Mouse (Mus musculus) embryonic facial prominence, embryonic 11.5 days (tissue): ENCODE results near the gene Unc5c. TPM values are rescaled to one million over a fixed set of nuclear protein-coding genes. Genes with fewer than 3 reads are reported as not detected.

Experiments used
- ATAC-seq: fragments of 200-750 bp; cut with Nextera tagmentation; replicated peaks from 2 replicates; pipeline ENCODE4 v1.8.0; 2017; ENCODE audit warnings: low read depth; ENCODE audit not compliant: insufficient number of reproducible peaks, low FRiP score, low TSS enrichment
- DNase-seq: peaks from one replicate; pipeline ENCODE4 v3.0.0-alpha.2; 2015; ENCODE audit warnings: low spot score
- H3K27ac ChIP-seq: fragments of 300-500 bp; sonication (generic); replicated peaks from 2 replicates; pipeline ENCODE4 v1.5.1; 2014; ENCODE audit warnings: mild to moderate bottlenecking, low read depth, low read length, control low read depth
- H3K27me3 ChIP-seq: fragments of 300-500 bp; sonication (generic); 2 replicates; pipeline ENCODE4 v1.6.1; 2014; ENCODE audit warnings: mild to moderate bottlenecking, low read length, moderate library complexity, mixed read lengths; ENCODE audit not compliant: control insufficient read depth, insufficient read depth
- H3K36me3 ChIP-seq: fragments of 300-500 bp; sonication (generic); replicated peaks from 2 replicates; pipeline ENCODE4 v1.6.1; 2014; ENCODE audit warnings: low read depth, mild to moderate bottlenecking, low read length, moderate library complexity, mixed read lengths; ENCODE audit not compliant: control insufficient read depth, insufficient read depth
- H3K4me1 ChIP-seq: fragments of 300-500 bp; sonication (generic); 2 replicates; pipeline ENCODE4 v1.6.1; 2014; ENCODE audit warnings: low read length, mixed read lengths; ENCODE audit not compliant: control insufficient read depth, insufficient read depth
- H3K4me2 ChIP-seq: fragments of 300-500 bp; sonication (generic); 2 replicates; pipeline ENCODE4 v1.6.1; 2014; ENCODE audit warnings: low read depth, mild to moderate bottlenecking, control low read depth, low read length, moderate library complexity
- H3K4me3 ChIP-seq: fragments of 300-500 bp; sonication (generic); 2 replicates; pipeline ENCODE4 v1.5.1; 2014; ENCODE audit warnings: low read depth, low read length, control low read depth
- H3K9ac ChIP-seq: fragments of 300-500 bp; sonication (generic); replicated peaks from 2 replicates; pipeline ENCODE4 v1.6.1; 2014; ENCODE audit warnings: mild to moderate bottlenecking, control low read depth, low read length
- H3K9me3 ChIP-seq: fragments of 300-500 bp; sonication (generic); replicated peaks from 2 replicates; pipeline ENCODE4 v1.6.1; 2016; ENCODE audit warnings: mild to moderate bottlenecking, low read length, inconsistent platforms, mixed read lengths; ENCODE audit not compliant: control insufficient read depth
- WGBS: fragments of 180-500 bp; shearing (Covaris S2); extraction: QIAGEN DNeasy Blood & Tissue Kit; methylation state at CpG from one replicate; pipeline ENCODE4 v1.1.7; 2014; 5-methylcytosine and 5-hydroxymethylcytosine counted together
- polyA plus RNA-seq: library from polyadenylated mRNA; unstranded; fragments of >200 nt; fragmentation: Nextera tagmentation; extraction: Ambion mirVana; gene quantifications from 2 replicates; pipeline ENCODE4 v1.2.1, GENCODE M21; 2014

The Unc5c gene
- polyA plus RNA-seq, 1 experiment from 2014 or later, result 10.0 TPM

GRCm38 (mm10) chr3:141618675-141619074 lies 153.7 kb downstream of the Unc5c start:
- no peaks in the 10 kb centered on the region for H3K36me3 ChIP-seq
- H3K4me1 ChIP-seq, result no peaks in the 10 kb centered on the region
- no peaks in the 10 kb centered on the region for H3K27me3 ChIP-seq
- H3K4me3 ChIP-seq, result no peak overlapping the region
- no peak overlapping the region for H3K9ac ChIP-seq
- ATAC-seq (no peak), DNase-seq (no peak)
- no peaks in the 10 kb centered on the region for H3K9me3 ChIP-seq
- no peak overlapping the region for H3K4me2 ChIP-seq
- H3K27ac ChIP-seq, result no peak overlapping the region
- 36% methylated on average over 1 of the region's 1 CpGs for WGBS

GRCm38 (mm10) chr3:141621496-141621895 lies 156.5 kb downstream of the Unc5c start:
- Histone ChIP-seq H3K9me3 (no peaks in the 10 kb centered on the region), H3K27me3 (no peaks in the 10 kb centered on the region), H3K36me3 (no peaks in the 10 kb centered on the region), H3K27ac (no peak overlapping the region), H3K4me3 (no peak overlapping the region), H3K4me2 (no peak overlapping the region), H3K9ac (no peak overlapping the region), H3K4me1 (no peaks in the 10 kb centered on the region)
- 91% methylated on average over 1 of the region's 1 CpGs for WGBS
- ATAC-seq, result no peak
- no peak for DNase-seq

- Histone ChIP-seq H3K4me1 (no peaks in the 10 kb centered on the region), H3K27me3 (no peaks in the 10 kb centered on the region), H3K4me2 (no peak overlapping the region), H3K4me3 (no peak overlapping the region), H3K36me3 (no peaks in the 10 kb centered on the region), H3K9me3 (no peaks in the 10 kb centered on the region), H3K9ac (no peak overlapping the region), H3K27ac (no peak overlapping the region)
- 73% methylated on average over 1 of the region's 1 CpGs for WGBS
- no peak for ATAC-seq
- no peak for DNase-seq
These were observed 162.1 kb downstream of the Unc5c start for GRCm38 (mm10) chr3:141626935-141627638.

GRCm38 (mm10) chr3:141627639-141627977 lies 162.6 kb downstream of the Unc5c start:
- ATAC-seq, result no peak
- H3K36me3 ChIP-seq, result no peaks in the 10 kb centered on the region
- WGBS, result 82% methylated on average over 5 of the region's 5 CpGs

GRCm38 (mm10) chr3:141629431-141629830 lies 164.4 kb downstream of the Unc5c start:
- H3K27me3 ChIP-seq, result no peaks in the 10 kb centered on the region
- WGBS, result 24% methylated on average over 1 of the region's 1 CpGs

More at GRCm38 (mm10) chr3:141627639-141627977, 162.6 kb downstream of the Unc5c start:
- Histone ChIP-seq H3K4me2 (no peak overlapping the region), H3K9me3 (no peaks in the 10 kb centered on the region), H3K27ac (no peak overlapping the region), H3K4me1 (no peaks in the 10 kb centered on the region), H3K27me3 (no peaks in the 10 kb centered on the region), H3K9ac (no peak overlapping the region), H3K4me3 (no peak overlapping the region)
- no peak for DNase-seq

GRCm38 (mm10) chr3:141637900-141638299 lies 172.9 kb downstream of the Unc5c start:
- WGBS, result 64% methylated on average over 1 of the region's 1 CpGs

More at GRCm38 (mm10) chr3:141629431-141629830, 164.4 kb downstream of the Unc5c start:
- Histone ChIP-seq H3K4me2 (no peak overlapping the region), H3K4me3 (no peak overlapping the region), H3K9ac (no peak overlapping the region), H3K4me1 (no peaks in the 10 kb centered on the region), H3K36me3 (no peaks in the 10 kb centered on the region), H3K27ac (no peak overlapping the region), H3K9me3 (no peaks in the 10 kb centered on the region)
- DNase-seq, result no peak
- no peak for ATAC-seq

GRCm38 (mm10) chr3:141644264-141644663 lies 179.2 kb downstream of the Unc5c start:
- DNase-seq (no peak), ATAC-seq (no peak)
- no peaks in the 10 kb centered on the region for H3K36me3 ChIP-seq
- H3K27ac ChIP-seq, result no peak overlapping the region
- no peak overlapping the region for H3K4me3 ChIP-seq
- no peaks in the 10 kb centered on the region for H3K4me1 ChIP-seq
- no peak overlapping the region for H3K4me2 ChIP-seq
- H3K9ac ChIP-seq, result no peak overlapping the region
- H3K27me3 ChIP-seq, result no peaks in the 10 kb centered on the region
- H3K9me3 ChIP-seq, result no peaks in the 10 kb centered on the region
- 70% methylated on average over 5 of the region's 5 CpGs for whole genome bisulfite sequencing

More at GRCm38 (mm10) chr3:141637900-141638299, 172.9 kb downstream of the Unc5c start:
- H3K27me3 ChIP-seq, result no peaks in the 10 kb centered on the region
- no peak overlapping the region for H3K9ac ChIP-seq
- no peak overlapping the region for H3K4me2 ChIP-seq
- no peak overlapping the region for H3K4me3 ChIP-seq
- no peaks in the 10 kb centered on the region for H3K9me3 ChIP-seq
- H3K36me3 ChIP-seq, result no peaks in the 10 kb centered on the region
- H3K4me1 ChIP-seq, result no peaks in the 10 kb centered on the region
- DNase-seq (no peak), ATAC-seq (no peak)
- no peak overlapping the region for H3K27ac ChIP-seq

GRCm38 (mm10) chr3:141646588-141646987 lies 181.6 kb downstream of the Unc5c start:
- ATAC-seq (no peak), DNase-seq (no peak)
- Histone ChIP-seq H3K27me3 (no peaks in the 10 kb centered on the region), H3K4me1 (no peaks in the 10 kb centered on the region), H3K27ac (no peak overlapping the region), H3K4me2 (no peak overlapping the region), H3K9ac (no peak overlapping the region), H3K4me3 (no peak overlapping the region), H3K9me3 (no peaks in the 10 kb centered on the region), H3K36me3 (no peaks in the 10 kb centered on the region)
- WGBS, result 92% methylated on average over 2 of the region's 2 CpGs
